Mouse (Mus musculus): ENCODE results near the gene Cpa2.

Gene Cpa2

DNA sequence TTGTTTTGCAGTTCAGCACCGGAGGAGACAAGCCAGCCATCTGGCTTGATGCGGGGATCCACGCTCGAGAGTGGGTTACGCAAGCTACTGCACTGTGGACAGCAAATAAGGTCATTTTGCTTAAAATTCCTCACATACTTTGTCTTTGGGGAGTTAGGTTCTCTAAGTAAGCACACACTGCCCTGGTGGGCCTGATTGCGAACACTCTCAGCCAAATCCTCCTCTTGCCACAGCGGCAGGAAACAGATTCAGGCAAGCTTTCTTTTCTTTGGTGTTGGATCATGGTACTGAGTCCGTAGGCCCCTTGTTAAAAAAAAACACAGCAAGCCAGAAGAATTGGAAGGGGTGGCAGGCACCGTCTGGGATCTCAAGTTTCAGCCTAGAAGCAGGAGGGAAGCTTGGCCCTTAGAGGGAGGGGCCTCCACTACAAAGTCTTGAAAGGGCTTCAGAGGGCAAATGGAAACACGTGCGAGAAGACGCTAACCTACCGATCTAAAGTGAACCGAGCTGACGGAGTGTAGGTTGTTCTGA is 7.9 kb downstream of the Cpa2 start:
- no peak for DNase-seq

DNA sequence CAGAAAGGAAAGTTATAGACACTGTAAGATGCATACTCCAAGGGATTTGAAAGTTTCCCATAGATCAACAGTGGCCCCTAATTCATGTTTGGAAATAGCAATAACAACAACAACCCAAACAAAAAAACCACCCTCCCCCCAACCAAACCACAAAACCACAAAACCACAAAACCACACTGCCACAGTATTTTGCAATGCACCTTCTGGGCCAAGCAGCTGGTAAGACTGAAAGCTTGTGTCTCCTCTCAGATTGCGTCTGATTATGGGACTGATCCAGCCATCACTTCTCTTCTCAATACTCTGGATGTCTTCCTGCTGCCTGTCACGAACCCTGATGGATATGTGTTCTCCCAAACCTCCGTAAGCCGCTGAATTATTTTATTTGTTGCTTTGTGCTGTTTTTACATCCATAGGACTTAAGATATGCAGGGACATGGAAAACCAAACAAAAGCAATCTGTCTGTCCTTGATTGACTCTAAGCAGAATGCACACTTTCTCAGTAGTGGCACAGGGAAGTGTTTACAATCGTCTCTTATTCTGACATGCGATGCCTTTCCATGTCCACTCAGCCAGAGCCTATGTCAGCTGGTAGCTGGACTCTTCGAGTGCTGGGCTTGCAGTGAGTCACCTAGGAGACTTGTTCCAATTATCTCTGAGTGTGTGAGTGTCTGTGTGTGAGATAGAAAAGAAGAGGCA is 9.3 kb downstream of the Cpa2 start:
- no peak for DNase-seq

DNA sequence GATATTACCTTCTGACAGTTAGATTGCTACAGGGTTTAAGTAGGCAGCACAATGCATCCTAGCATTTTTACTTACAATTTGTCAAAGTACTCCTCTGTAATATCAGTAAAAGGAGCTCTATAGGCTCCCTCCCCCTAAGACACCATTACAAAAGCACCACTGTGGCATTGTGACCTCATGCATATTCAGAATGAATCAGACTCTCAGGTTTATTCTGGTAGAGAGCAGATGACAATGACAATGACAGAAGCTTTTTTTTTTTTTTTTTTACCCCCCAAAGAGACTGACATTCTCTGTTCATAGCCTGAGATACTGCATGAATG is 9.8 kb downstream of the Cpa2 start:
- no peak for DNase-seq

DNA sequence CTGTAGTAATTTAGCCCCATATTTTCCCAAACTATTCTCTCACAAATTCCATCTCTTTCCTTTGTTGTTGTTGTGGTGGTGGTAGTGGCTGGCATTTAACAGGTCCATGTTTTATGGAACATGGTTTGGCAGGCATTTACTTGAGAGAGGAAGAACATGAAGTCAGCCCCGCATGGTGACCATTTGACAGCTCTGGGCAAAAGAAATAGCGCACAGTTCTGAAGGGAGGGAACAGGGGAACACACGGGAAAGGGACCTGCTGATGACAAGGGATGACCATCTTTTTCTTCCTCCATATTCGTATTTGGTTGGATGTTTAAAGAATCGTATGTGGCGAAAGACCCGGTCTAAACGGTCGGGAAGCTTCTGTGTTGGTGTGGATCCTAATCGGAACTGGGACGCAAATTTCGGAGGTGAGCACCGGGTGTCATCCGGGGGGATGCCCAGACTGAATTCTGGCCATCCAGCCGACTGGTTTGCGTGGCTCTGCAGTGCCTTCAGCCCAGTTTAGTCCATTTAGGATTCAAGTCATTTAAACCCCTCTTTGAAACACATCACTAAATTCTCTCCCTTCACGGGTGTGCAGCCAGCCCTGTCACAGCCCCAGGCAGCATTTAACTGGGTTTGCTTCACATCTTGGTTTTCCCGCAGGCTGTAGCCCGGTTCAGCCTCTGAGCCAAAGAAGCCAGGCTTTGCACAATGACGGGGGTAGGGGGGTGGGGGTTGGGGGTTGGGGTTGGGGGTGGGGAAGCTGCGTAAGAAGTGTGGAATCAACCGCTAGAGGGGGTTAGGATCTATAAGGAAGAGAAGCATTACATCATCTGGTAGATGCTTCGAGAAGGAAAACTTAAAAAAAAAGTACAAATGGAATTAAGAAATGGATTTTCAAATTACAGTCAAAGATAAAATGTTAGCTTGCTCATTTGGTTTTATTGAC is 10.5 kb downstream of the Cpa2 start:
- no peak for DNase-seq

DNA sequence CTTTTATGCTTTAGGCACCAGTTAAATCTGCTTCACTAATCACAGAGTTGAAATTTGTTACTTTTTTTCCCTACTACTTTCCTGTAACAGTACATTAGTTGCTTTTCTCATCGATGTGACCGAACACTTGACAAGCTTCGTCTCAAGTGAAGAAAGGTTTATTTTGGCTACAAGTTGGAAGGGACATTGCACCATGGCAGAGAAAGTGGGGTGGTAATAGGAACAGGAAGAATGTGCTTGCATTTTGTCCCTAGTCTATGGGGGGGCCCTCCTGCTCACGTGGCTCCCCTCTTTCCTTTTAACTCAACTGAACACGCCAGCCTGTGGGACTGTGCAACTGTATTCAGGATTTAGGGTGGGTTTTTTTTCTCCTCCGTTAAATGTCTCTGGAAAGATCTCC is 11.2 kb downstream of the Cpa2 start:
- no peak for DNase-seq

DNA sequence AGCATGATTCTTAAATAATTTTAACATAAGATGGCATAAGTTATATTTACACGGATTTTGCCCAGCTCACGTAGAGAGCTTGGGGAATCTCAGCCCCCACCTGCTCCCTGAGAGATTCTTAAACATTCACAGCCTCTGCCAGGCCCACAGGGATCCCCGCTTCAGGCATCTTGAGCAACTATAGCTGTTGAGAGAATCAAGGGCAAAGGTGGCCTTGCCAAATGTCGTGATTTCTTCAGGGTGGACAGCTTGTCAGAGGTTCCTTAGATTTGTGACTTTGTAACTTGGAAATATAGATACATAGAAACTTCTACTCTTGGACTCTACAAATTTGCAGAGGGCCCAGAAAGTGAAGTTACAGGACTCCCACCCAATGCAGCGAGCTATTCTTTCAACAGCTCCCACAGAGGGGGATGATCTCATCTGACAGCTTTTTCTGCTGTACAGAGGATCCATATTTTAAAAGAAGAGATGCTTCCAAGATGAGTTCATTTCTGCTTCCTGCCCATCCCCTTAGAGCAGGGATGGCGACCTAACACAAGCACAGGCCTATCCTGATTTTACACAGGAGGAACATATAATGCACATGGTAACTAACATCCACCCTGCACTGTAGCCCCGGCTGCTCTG is 12.1 kb downstream of the Cpa2 start:
- no peak for DNase-seq

DNA sequence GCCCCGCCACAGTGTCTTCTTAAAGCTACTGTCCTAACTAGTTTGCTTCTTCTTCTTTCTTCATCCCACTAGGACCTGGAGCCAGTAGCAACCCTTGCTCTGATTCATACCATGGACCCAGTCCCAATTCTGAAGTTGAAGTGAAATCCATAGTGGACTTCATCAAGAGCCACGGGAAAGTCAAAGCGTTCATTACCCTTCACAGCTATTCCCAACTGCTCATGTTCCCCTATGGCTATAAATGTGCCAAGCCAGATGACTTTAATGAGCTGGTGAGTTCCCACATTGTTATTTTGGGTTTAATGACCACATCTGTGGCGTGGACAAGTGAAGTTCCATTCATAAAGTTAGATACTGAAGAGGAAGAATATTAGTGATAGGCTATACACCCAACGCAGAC is 12.7 kb downstream of the Cpa2 start:
- DNase-seq = no peak

DNA sequence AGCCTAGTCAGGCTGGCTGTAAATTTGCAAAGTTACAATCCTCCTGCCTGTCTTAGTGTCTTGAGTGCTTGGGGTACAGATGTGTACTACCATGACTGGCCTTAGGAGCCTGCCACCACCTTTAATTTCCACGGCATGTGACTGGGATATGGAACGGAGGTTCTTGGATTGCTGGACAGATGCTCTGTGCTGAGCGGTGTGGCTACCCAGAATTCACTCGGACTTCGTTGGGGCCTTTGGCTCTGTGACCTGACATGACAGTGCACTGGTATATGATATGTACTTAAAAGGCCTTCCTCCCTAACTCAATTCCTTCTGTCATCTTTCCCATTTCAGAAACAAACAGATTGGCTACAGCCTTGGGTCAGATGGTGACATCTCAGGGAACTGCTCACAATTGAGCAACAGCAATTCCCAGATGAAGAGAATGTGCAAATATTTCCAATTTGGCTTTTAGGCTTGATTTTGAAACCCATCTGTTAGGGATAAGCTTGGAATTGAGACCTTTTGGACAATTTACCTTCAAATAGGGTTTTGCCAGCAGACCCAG is 13.3 kb downstream of the Cpa2 start:
- no peak for DNase-seq

DNA sequence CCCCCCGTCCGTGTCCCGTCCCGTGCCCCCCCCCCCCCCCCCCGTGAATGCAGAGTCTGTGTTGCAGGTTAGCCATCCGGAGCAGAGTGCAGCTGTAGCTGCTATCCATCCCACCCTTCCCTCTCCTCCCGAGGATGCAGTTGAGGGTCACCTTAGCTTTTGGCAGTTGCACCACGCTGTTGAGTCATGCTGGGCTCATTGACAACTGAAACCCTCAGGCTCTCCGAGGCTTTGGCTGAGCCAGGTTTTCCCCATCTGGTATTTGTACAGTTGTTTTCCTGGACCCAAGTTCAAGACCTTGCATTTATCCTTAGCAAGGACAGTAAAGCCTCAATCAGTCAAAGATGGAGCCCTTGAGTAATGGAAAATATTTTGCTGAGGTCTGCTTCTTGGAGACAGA is 14.7 kb downstream of the Cpa2 start:
- no peak for DNase-seq

DNA sequence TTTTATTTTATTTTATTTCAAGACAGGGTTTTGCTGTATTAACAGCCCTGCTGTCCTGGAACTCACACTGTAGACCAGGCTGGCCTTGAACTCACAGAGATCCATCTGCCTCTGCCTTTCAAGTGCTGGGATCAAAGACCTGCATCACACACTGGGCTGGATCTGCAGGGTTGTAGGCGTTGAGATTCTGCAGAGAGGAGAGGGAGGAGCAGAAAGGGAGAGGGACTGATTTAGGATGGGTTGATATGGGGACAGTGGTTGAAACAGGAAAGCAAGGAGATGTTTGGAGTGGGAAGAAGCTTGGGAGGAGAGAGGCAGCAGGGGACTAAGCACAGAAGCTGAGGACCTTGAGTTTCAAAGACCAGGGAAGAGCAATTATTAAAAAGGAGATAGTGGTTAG is 18.3 kb downstream of the Cpa2 start:
- no peak for DNase-seq

DNA sequence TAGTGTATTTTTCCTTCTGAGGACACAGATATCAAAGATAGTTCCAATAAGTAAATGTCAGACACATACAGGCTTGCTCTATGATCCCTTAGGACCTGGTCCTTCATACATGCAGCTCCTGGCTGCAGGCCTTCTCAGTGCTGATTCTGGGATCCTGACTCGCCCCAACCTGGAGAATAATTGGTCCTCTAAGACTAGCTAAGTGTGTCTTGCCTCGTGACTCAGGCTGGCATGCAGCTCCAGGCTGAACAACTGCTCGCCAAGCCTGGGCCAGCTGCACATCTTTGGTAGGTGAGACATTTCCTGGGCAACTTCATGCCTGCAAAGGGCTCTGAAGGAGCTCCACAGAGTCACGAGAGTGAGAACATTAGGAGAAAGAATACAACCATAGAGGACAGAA is 20.8 kb downstream of the Cpa2 start:
- no peak for DNase-seq

DNA sequence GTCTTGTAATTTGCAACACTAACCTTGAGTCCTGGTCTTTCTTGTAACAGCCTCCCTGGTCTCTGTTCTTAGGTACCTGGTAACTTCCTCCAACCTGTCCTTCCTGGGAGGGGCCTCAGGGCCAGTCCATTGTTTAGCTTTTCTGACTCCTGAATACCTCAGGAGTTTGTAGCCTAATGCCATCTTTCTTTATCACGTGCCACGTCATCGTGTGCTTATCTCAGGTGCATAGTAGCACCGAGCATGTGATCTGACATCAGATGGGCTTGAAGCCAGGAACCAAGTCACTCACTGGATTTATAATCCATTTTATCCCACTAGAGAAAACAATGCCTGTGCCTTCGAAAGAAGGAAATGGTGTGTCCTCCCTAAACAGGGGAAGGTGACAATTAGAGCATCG is 22.2 kb downstream of the Cpa2 start:
- no peak for DNase-seq

DNA sequence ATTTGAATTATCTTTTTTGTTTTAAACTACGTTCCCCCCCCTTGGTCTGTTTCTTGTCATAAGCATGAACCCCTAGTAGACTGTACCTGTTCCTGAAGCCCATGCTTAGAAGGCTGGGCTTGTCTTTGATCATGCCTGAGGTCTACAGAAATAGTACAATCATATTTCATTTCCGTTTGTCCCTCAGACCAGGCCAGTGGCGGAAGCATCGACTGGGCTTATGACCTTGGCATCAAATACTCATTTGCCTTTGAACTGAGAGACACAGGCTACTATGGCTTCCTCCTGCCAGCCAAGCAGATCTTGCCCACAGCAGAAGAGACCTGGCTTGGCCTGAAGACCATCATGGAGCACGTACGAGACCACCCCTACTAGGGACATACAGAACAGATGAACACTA is 22.7 kb downstream of the Cpa2 start:
- no peak for DNase-seq

DNA sequence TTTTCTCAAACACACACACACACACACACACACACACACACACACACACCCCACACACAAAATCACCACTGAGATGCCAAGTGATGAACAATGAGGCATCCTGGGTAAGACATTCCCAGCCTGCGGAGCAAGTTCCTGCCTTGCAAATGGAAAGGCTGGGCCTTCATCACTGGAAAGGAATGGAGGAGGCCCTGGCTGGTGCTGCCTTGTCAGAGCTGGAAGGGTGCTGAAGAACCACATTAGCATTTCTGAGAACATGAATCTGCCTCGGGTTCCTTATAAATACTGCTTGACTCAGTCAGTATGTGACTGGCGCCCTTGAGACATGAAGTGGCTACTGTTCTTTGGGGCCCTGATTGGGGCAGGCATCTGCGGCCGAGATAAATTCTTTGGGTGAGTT is 26.7 kb downstream of the Cpa2 start, which contains the start of gene Cpa4:
TSS of gene Cpa4 (plus strand) at position 301 of the 400 bp plus-strand sequence.
- no peak for DNase-seq

DNA sequence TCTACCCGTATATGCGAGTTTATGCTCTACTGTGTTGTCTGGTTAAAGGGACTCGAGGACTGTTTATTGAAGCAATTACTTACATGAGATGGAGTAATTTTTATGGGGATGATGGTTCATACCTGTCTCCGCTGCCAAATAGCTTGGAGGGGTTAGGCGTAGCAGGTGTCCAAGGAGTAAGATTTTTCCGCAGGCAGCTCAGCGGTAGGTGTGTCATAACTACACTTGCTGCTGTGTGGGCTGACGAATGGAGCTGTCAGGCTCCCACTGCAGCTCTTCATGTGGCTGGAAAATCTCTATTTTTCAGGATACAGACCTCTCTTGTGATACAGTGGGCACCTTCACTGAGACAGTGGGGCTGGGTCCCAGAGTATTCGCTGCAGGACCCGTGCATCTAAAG is 27.9 kb downstream of the Cpa2 start:
- no peak for DNase-seq

DNA sequence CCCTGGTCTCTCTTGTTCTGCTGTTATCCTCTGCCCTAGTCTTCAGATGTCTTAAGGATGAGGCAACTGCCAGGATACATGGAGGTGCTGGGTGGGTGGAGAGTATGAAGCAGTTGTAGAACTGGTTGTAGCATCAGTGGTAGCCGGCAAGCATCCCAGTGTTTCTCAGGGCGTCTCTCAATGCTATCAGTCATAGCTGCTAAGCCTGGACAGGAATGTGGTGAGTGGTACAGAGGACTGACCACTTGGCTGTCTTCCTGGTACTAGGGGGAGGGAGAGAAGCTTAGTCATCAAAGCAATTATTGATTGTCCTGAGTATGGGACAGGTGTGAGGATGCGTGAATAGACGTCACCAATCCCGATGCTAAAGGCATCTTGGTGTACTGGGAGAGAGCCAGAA is 28.6 kb downstream of the Cpa2 start:
- DNase-seq = no peak

DNA sequence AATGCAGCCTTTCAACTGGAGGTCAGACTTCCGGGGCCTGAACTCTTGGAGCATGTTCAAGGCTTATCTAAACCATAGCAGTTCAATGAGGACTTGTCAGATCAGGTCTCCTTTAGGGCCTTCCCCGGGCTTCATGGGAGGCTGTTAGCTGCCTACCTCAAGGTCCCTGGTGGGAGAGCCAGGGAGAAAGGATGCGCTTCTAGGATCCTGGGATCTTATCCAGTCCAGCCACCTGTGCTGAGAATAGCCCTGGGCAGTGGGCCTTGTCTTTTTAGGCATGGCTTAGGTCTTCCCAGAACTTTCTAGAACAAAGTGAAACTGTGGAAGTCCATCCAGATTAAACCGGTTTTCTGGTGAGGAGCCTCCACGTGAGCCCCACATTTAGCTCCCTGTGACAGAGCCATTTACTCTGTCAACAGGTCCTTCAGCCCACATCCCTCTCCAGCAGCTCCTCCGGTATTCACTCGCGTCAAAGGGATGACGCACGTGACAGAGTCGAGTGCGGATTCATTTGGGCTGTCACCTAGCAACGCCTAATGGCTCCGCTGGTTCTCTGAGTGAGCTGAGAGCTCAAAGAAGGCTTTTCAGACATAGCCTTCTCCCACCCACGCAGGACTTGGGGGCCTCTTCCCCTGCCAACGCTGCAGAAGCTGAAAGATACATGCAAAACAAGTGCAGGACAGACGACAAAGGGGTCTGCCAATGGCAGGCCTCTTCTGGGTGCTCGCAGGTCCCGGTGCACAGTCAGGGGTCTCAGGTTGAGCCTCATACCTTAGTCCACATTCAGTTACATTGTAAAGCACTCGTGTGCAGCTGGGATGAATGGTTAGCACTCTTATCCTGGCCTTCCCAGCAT is 31.3 kb downstream of the Cpa2 start:
- DNase-seq = no peak

DNA sequence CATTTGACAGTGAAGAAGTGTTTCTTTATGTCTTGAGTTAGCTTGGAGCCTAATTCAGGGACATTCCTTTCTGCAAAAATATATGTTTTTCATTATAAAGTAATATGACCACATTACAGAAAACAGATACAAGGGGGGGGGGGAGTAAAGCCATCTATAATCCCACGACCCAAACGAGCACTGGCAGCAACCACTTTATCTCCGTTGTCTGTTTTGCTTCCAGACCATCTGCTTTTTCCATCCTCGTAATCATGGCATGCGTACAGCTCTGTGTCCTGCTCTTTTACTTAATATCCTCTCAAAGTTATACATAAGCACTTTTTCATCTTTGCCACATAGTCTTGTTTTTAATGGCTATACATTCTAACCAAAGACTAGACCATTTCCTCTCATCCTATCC is 32.0 kb downstream of the Cpa2 start:
- no peak for DNase-seq

DNA sequence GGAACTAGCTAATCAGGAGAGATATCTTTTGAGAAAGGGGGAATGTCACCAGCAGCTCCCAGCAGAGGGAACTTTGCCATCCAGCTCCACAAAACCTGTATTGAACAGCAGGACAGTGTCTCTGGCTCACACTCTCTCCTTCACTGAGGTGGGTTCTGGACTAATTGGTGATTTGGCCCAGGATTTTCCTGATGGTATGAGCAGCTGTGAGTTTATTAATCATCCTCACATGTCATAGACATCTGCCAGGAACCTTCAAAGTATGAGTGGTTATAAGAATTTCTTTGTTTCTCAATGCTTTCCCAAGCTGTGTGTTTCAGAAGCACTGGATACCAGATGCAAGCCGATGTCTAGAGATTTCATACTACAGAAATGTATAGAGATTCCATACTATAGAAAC is 33.6 kb downstream of the Cpa2 start:
- no peak for DNase-seq

DNA sequence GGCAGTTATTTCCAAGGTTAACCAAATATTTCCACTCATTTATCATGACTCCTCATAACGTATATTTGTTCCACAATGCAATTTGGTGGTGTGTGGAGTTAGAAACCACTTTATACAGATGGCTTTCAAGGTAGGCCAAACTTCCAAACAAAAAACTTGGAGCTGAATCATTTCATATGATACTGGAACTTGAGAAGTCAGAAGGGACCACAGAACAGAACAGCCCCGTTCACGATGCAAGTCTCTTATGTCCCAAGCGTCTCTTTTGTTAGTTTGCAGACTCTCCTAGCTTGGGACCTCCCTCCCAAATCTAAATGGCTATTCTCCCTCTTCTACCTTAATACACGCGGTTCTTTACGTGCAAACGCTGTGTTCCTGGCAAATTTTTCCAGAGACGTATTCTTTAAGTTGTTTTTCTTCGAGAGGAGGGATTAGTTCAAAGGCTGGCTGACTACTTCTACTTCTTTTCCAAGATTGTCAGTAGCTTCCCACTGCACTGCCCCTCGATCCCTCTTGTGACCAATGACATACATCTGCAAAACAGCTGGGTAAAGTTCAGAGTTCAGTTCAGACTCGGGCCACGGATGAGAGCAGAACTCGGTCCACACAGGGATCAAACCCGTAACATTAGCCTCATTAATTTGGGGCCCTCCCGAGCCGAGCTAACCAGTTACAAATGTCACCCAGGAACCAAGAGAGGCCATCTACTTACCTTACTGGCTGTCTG is 35.3 kb downstream of the Cpa2 start:
- DNase-seq = no peak

DNA sequence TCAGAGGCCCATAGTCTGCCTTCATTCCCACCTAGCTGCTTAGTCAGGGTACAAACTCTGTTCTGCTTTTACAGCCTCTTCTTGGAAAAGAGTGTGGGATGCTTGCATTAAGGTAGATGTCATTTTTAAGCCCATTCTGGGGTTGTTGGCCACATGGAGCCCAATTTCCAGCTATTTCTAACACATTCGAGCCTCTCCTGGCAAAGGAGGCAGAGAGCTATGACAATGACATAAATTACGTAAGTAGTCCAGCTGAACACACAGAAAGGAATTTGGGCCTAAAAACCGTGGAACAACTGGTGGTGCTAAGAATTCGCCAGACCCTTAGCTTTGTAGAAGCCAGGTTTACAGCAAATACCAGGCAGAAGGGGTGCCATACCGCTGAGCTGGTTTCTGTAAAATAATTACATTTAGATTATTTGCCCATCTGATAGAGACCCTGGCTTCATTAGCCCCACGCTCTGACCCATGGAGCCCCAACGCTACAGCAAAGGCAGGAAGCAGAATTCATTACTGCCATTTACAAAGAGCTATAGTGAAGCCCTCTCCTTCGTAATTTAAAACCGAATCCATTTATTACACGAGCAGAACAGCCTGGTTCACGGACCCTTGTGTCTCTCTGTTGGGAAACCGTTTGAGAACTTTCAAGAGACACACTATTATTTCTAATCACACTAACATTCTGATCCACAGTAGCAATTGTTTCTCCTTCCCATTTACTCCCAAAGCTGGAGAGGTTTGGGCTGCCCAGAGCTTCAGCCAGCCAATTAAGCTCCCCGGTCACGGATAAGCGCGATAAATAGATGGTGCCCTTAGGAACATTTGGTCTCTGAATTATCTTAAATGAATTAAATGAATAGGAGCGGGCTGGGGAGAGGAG is 38.8 kb downstream of the Cpa2 start:
- DNase-seq = no peak

All from B cell, adult 2 months (primary cell).